Mouse (Mus musculus) CD4-positive, CD25-positive, alpha-beta regulatory T cell, adult 2 months (primary cell): ENCODE measurements around the gene Gm49380.
A peak's percentile ranks its signal among the peaks of the same experiment; 100 is the strongest.

ENCODE experiments used
- DNase-seq: peaks from one replicate; pipeline ENCODE4 v3.0.0-alpha.2; 2012; ENCODE audit warnings: low read depth, low spot score

Gene Gm49380

GRCm38 (mm10) chr9:44113105-44113789 lies at the start of gene Gm49380, which contains the start of gene Rnf26:
TSS of gene Gm49380 (minus strand) at chr9:44113500.
TSS of gene Rnf26 (minus strand) at chr9:44113517.
- peak; percentile 98 for DNase-seq

GRCm38 (mm10) chr9:44159886-44160285 lies 46.6 kb upstream of the Gm49380 start:
- DNase-seq: no peak

DNA sequence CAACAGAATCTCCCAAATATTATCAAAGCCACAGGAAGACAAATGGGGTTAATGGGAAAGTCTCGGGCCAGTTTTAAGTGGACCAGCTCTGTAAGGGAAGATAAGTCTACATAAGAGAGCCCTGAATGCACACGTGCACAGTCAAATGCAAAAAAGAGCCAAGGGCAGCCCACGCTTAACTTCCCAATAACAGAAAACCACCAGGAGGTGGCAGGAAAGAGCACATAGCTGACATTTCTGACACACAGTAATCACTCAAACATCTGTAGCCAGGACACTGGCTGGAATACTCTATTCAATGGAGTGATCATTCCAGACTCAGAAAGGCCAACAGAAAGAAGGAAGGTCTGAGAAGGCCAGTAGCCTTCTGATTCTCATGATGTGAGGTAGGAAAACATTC lies 34.0 kb upstream of the Gm49380 start:
- DNase-seq: peak; percentile 46

GRCm38 (mm10) chr9:44144718-44145060 lies 31.4 kb upstream of the Gm49380 start:
- no peak for DNase-seq

DNA sequence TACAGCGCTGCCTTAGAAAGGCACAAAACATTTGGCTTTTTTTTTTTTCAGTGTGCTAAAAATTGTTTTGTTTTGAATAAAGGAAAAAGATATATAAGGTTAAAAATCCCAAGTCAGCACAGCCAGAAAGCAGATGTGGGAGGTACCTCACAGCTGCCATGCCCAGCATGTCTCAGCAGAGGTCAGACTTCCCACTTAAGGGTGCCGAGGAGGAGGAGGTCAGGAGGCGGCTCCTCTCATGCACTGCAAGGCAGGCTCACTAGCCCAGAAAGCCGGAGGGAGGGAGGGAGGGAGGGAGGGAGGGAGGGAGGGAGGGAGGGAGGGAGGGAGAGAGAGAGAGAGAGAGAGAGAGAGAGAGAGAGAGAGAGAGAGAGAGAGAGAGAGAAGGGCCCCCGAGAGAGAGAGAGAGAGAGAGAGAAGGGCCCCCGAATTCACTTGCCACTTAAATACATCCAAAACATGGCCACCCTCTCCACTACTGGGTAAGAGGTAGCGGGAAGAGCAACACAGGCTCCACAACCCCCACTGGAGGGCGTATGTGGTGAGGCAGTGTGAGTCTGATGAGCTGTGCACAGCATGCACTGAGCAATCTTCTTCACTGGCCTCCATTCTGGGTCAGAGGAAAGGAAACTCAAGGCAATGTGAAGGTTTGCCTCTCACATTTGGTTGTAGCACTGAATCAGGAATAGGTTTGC lies 30.9 kb upstream of the Gm49380 start:
- DNase-seq: no peak

- no peak for DNase-seq
Observed at GRCm38 (mm10) chr9:44143421-44143820, 30.1 kb upstream of the Gm49380 start.

- DNase-seq: no peak
Observed at GRCm38 (mm10) chr9:44141951-44142350, 28.7 kb upstream of the Gm49380 start.

- no peak for DNase-seq
Observed at GRCm38 (mm10) chr9:44137846-44138245, 24.5 kb upstream of the Gm49380 start.

DNA sequence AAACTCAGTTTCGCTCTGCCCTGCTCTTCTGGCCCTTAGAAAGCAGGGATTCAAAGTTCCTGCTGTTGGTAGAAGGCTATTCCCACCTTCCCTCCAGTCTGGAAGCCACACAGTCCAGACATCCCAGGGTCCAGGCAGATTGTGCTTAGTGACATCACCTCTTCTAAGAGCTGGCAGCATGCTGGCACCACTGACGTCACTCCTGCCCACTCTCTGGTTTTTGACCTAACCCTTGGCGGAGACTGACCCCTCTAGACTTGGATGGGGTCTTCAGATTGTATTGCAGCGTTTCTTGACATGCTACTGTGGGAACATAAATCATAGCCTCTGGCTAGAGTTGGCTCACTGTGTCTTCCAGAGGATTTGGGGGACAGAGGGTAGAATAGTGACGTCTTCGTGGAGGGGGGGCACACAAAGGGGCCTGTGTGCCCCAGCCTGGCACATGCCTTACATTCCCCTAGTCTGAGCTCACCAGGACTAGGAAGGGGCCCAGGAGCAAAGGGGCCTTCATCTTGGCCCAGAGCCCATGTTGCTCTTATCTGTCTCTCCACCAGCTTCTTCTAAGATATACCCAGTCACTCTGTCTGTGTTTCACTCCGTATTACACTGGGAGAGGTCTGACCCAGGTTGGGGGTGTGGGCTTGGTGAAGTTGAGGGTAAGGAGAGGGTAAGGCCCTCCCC lies 22.6 kb upstream of the Gm49380 start:
- DNase-seq: no peak

- DNase-seq: peak; percentile 57
Observed at GRCm38 (mm10) chr9:44134851-44135730, 21.8 kb upstream of the Gm49380 start.

DNA sequence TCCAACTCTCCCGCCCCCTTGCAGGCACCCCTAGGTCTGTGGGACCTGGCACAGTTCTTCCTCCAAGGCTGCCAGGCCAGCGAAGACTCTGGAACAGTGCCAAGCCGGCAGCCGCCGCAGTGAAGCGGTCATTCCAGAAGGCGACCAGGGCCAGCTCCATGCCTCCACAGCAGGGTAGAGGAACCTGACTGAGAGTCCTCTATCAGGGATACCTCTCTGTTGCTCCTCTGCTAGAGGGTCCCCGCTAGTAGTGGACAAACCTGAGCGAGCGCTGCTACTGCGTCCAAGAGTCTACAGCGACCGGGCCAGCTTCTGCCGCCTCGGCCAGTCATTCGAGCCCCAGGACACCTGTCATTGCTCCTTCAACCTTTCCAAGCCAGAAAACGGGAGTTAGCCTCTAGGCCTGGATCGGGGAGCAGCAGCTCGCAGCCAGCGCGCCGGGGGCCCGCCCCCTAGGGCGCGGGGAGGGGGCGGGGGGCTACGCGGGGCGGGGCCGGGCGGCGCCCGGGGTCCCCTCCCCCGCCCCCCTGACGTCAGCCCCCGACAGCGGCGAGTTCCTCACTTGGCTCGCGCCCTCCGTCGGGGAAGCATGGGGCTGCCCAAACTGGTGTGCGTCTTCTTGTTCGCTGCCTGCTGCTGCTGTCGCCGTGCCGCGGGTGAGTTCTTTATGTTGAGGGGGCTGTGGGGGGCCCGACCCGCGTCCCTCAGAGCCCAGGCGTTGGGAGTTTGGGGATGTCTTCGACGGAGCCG lies 21.0 kb upstream of the Gm49380 start, which contains the start of gene Mcam:
Gene Mcam, plus strand, starts transcription at position 369 of the 750 bp plus-strand sequence.
- peak; percentile 57 for DNase-seq

GRCm38 (mm10) chr9:44133287-44133686 lies 20.0 kb upstream of the Gm49380 start:
- no peak for DNase-seq

DNA sequence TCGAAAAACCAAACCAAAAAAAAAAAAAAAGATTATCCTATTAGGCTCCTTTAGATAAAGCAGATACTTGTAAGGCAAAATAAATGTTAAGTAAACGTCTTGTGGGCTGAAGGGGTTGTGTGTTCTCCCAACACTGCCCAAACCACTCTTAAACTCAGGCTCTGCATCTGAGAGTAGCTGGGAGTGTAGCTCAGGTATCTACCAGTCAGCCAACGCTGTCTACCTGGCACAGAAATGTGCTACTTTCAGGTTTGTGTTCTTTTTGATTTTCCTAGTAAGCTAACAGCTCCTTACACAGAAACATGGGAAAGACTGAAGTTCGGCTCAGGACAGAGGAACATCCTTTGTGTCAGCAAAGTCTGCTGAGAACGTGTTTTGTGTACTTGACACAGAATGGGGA lies 18.9 kb upstream of the Gm49380 start:
- DNase-seq: no peak

DNA sequence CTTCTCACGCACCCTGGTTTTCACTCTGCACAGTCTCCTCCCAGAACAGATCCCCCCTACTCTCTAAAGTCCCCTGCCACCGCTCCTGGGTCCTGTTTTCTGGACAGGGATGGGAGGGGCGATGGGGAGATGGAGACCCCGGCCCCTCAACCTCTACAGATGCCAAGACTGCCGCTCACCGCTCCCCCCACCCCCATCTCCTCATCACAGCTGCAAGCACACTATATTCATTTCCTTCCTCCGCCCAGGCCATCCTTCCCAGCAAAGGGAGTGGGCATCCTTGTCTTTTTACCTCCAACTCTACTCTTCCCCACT lies 17.9 kb upstream of the Gm49380 start:
- DNase-seq: no peak

GRCm38 (mm10) chr9:44130581-44131275 lies 17.4 kb upstream of the Gm49380 start:
- peak; percentile 62 for DNase-seq

DNA sequence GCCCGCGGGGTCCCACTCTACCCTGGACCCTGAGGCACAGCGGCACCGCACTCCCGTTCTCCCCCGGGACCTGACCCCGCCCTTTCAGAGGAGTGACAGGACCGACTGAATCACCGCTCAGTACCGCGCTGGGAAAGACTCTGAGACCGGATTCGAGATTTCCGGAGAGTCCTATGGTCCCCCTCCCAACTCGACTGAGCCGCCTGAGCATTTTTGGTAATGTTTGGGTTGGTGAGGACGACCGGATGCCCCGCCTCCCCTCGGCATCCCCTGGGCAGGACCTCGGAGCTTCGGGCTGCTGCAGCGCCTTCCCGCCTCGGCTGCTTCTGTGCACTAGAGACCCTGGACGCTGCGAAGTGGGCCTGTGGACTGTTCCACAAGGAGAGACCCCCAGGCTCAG lies 16.7 kb upstream of the Gm49380 start:
- peak; percentile 87 for DNase-seq

GRCm38 (mm10) chr9:44129633-44130032 lies 16.3 kb upstream of the Gm49380 start:
- no peak for DNase-seq

DNA sequence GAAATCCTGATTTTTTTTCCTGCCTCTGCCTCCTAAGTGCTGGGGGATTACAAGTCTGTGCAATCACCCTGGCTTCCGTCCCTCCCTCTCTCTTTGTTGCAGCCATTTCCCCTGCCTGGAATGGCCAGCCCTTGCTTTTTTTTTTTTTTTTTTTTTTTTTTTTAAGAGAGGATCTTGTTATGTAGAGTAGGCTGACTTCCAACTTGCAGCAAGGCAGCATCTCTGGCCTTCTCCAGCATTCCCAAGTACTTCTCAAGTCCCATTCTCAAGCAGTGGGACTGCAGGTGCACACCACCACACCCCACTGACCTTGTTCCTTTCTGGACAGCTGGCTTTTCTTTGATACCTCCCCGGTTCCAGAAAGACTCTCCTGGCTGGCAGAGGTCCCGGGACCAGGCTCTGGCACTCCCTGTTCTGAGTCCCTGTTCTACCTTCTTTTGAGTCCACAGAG lies 14.1 kb upstream of the Gm49380 start:
- DNase-seq: no peak

DNA sequence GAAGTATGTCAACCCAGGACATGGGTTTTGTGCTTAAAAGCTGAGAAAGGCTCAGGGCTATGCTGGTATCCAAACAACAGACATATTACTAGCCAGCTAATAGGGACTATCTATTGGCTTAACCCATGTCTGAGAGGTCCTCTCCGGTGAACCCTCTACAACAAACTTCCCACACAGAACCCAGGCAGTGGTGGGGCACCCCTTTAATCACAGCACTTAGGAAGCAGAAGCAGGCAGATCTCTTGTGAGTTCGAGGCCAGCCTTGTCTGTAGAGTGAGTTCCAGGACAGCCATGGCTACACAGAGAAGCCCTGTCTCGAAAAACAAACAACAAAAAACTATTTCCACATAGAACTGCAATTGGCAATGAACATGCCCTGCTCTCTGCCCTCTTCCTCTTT lies 13.4 kb upstream of the Gm49380 start:
- DNase-seq: no peak
